Mouse (Mus musculus) embryonic fibroblast, embryonic 13.5 days (primary cell): ENCODE measurements around the gene Sik3.

Source experiments
- CTCF ChIP-seq: IDR thresholded peaks from 2 replicates; pipeline ENCODE4 v1.5.1; 2011; ENCODE audit warnings: mild to moderate bottlenecking, control low read depth, low read length, moderate library complexity, borderline replicate concordance; ENCODE audit not compliant: insufficient read depth
- POLR2A ChIP-seq: IDR thresholded peaks from 2 replicates; pipeline ENCODE4 v1.6.1; 2011; ENCODE audit warnings: low read depth, mild to moderate bottlenecking, control low read depth, low read length, moderate library complexity

GRCm38 (mm10) chr9:46106105-46106504 lies 93.5 kb downstream of the Sik3 start:
- no peak for TF ChIP-seq CTCF
- TF ChIP-seq POLR2A: no peak
